ENCODE assay signal across 32 mouse cellular contexts in genomic region chr6:22277941-22278340, GRCm38 (mm10). TPM values are rescaled to one million over a fixed set of nuclear protein-coding genes. Genes with fewer than 3 reads are reported as not detected.
"Had no signal": no experiment of that assay in that cellular context is flagged by ENCODE, and none has a peak within 500 bp of the region (broad histone marks: within the 10 kb centered on the region; RNA-seq: fewer than 3 reads in every experiment).

No protein-coding gene starts in this region.

- H3K4me3 ChIP-seq: gastrocnemius, adult 2 months; heart, adult 2 months; heart, embryonic 13.5 days; heart, embryonic 15.5 days; hindbrain, embryonic 13.5 days; hindbrain, embryonic 15.5 days; intestine, embryonic 15.5 days; kidney, embryonic 15.5 days; limb, embryonic 13.5 days; limb, embryonic 15.5 days; liver, embryonic 13.5 days; liver, embryonic 15.5 days had no signal

- H3K4me1 ChIP-seq: intestine, embryonic 15.5 days; liver, embryonic 13.5 days had no signal

- H3K9ac ChIP-seq: heart, embryonic 13.5 days; heart, embryonic 15.5 days; hindbrain, embryonic 13.5 days; hindbrain, embryonic 15.5 days; intestine, embryonic 15.5 days; kidney, embryonic 15.5 days; limb, embryonic 13.5 days; limb, embryonic 15.5 days; liver, embryonic 13.5 days; liver, embryonic 15.5 days; liver, postnatal 0 days had no signal

- H3K27me3 ChIP-seq: heart, embryonic 13.5 days; heart, embryonic 15.5 days; hindbrain, embryonic 13.5 days; hindbrain, embryonic 15.5 days; intestine, embryonic 15.5 days; kidney, embryonic 15.5 days; limb, embryonic 13.5 days; limb, embryonic 15.5 days; liver, embryonic 13.5 days; liver, embryonic 15.5 days had no signal

- H3K27ac ChIP-seq: gastrocnemius, adult 2 months; heart, adult 2 months; heart, embryonic 13.5 days; heart, embryonic 15.5 days; hindbrain, embryonic 13.5 days; hindbrain, embryonic 15.5 days; intestine, embryonic 15.5 days; kidney, embryonic 15.5 days; kidney, postnatal 0 days; limb, embryonic 13.5 days; limb, embryonic 15.5 days; liver, embryonic 13.5 days; liver, embryonic 15.5 days had no signal

- ATAC-seq: inflammation-experienced regulatory T-cells, adult 6 months; intestine, embryonic 15.5 days; liver, postnatal 0 days had no signal

- DNase-seq: gastrocnemius, adult 2 months; gastrocnemius, postnatal 10 days; gastrocnemius, postnatal 25 days; heart, adult 11 months; heart, adult 2 months; heart, postnatal 14 days; heart, postnatal 36 days; kidney, adult 11 months; kidney, adult 2 months; kidney, adult 9 months; kidney, postnatal 14 days; kidney, postnatal 36 days; layer of hippocampus, adult 9-11 months; layer of hippocampus, postnatal 36 days; left cerebral cortex, postnatal 4 days; liver, embryonic 13.5 days; liver, postnatal 0 days had no signal

- H3K9me3 ChIP-seq: heart, embryonic 13.5 days; heart, embryonic 15.5 days; hindbrain, embryonic 13.5 days; hindbrain, embryonic 15.5 days; intestine, embryonic 15.5 days; kidney, embryonic 15.5 days; limb, embryonic 13.5 days; limb, embryonic 15.5 days; liver, embryonic 13.5 days; liver, embryonic 15.5 days had no signal

- H3K36me3 ChIP-seq: heart, embryonic 13.5 days; heart, embryonic 15.5 days; hindbrain, embryonic 13.5 days; hindbrain, embryonic 15.5 days; intestine, embryonic 15.5 days; kidney, embryonic 15.5 days; limb, embryonic 13.5 days; limb, embryonic 15.5 days; liver, embryonic 13.5 days; liver, embryonic 15.5 days had no signal

- H3K4me2 ChIP-seq: heart, embryonic 11.5 days; heart, embryonic 13.5 days; heart, embryonic 15.5 days; hindbrain, embryonic 13.5 days; hindbrain, embryonic 15.5 days; intestine, embryonic 15.5 days; kidney, embryonic 15.5 days; limb, embryonic 13.5 days; limb, embryonic 15.5 days; liver, embryonic 13.5 days; liver, embryonic 15.5 days had no signal

RNA-seq across cellular contexts. Expression of gene Wnt16, which starts 10.1 kb away (rescaled TPM):
- total RNA-seq: hematopoietic stem cell, adult 5-6 weeks; liver, adult 2 months had no signal
- polyA plus RNA-seq: large intestine, adult 2 months; liver, adult 2 months; liver, embryonic 13.5 days; liver, embryonic 15.5 days; liver, postnatal 0 days had no signal
